Mouse (Mus musculus) embryonic fibroblast, embryonic 13.5 days (primary cell): Measurements from ENCODE around the gene Cenpj.

ENCODE experiments used
- CTCF ChIP-seq: IDR thresholded peaks from 2 replicates; pipeline ENCODE4 v1.5.1; 2011; ENCODE audit warnings: mild to moderate bottlenecking, control low read depth, low read length, moderate library complexity, borderline replicate concordance; ENCODE audit not compliant: insufficient read depth
- POLR2A ChIP-seq: IDR thresholded peaks from 2 replicates; pipeline ENCODE4 v1.6.1; 2011; ENCODE audit warnings: low read depth, mild to moderate bottlenecking, control low read depth, low read length, moderate library complexity

- TF ChIP-seq CTCF (no peak), POLR2A (no peak)
Measured at GRCm38 (mm10) chr14:56544946-56545345, 30.3 kb downstream of the Cenpj start.
